Mouse (Mus musculus): ENCODE data around the gene Tcp10a. TPM values are rescaled to one million over a fixed set of nuclear protein-coding genes. Genes with fewer than 3 reads are reported as not detected.
"Not testable (repeated sequence)": the region's sequence is repeated elsewhere in the genome, so short reads cannot be mapped to it uniquely, and the experiment has no call there.

Tcp10a gene
- polyA plus RNA-seq, 1 experiment from 2014 or later = not detected

DNA sequence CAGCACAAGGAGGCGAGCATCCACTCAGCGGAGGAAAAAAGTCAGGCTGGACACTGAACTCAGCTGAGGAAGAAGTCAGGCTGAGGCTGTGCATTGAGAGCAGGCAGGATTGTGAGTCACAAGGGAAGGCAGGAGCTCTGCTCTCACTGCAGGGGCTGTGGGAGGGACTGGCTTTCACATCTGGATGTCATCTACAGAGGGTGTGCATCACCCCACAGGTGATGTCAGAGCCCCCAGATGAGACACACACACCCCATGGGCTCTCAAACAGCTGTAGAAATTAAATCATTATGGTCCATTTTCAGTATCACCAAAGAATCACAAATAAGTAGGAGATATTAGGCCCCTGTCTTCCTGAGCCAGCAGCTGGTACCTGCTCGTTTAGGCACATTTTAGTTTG, 60.9 kb downstream of the Tcp10a start, which contains the start of gene Unc93a2:
Gene Unc93a2, minus strand, starts transcription at position 101 of the 400 bp plus-strand sequence.
- H3K9ac ChIP-seq (replicated peaks; ENCODE audit: low read depth, low read length); H3K4me3 ChIP-seq (replicated peaks; ENCODE audit: low read length); H3K4me2 ChIP-seq (ENCODE audit: low read length); H3K27ac ChIP-seq (ENCODE audit: low read length); ATAC-seq; H3K4me1 ChIP-seq (replicated peaks; ENCODE audit: control insufficient read depth, insufficient read depth, low read length); H3K36me3 ChIP-seq (ENCODE audit: control insufficient read depth, insufficient read depth); H3K27me3 ChIP-seq (replicated peaks; ENCODE audit: control insufficient read depth, insufficient read depth, low read length); H3K9me3 ChIP-seq (ENCODE audit: control insufficient read depth, low read length): not testable (repeated sequence)
- 76% methylated on average over 3 of the region's 3 CpGs for WGBS

DNA sequence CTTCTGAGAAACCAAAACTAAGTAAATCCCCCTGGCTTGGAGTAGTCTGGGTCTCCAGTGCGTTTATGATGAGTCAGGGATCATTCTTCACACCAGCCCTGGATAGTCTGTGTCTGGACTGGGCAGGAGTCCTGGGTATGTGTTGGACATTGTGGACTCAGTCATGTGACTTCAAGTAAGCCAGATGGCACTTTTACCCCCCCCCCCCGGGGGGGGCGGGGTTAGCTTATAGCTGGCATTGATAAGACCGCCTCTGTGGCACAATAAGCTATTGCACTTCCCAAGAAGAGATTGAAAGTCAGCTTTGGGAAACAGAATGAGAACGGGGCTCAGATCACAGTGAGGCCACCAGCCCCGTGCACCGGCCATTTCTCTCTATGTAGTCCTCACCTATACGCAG, 61.6 kb downstream of the Tcp10a start:
- H3K27ac ChIP-seq (ENCODE audit: low read length); H3K4me1 ChIP-seq (replicated peaks; ENCODE audit: control insufficient read depth, insufficient read depth, low read length); H3K4me2 ChIP-seq (ENCODE audit: low read length); H3K9ac ChIP-seq (replicated peaks; ENCODE audit: low read depth, low read length); H3K36me3 ChIP-seq (ENCODE audit: control insufficient read depth, insufficient read depth); H3K4me3 ChIP-seq (replicated peaks; ENCODE audit: low read length); H3K27me3 ChIP-seq (replicated peaks; ENCODE audit: control insufficient read depth, insufficient read depth, low read length); ATAC-seq; H3K9me3 ChIP-seq (ENCODE audit: control insufficient read depth, low read length): not testable (repeated sequence)
- WGBS = 68% methylated on average over 8 of the region's 8 CpGs

DNA sequence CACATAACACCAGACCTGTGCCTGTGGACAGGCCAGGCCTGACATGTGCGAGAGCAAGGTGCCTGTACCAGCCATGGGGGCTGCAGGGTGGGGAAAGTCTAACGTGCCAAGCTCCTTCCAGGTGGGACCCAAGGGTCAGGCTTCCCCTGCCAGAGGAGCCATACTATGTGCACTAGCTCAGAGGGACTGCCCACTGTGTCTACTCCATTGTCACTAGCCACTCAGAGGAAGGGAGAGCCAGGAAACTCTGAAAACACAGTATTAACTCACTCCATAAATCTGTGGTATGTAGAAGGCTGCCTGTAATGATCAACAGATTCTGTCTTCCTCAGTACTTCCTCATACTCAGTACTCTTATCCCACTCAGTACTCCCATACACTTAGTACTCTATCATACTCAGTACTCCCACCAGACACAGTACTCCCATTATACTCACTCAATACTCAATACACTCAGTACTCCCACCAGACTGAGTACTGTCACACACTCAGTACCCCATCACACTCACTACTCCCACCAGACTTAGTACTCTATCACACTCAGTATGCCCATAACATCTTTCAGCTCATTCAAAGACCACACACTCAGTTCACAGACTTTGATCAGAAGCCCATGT, 64.0 kb downstream of the Tcp10a start:
- no CpG with 5 or more reads among the region's 2 CpGs for WGBS
- H3K9ac ChIP-seq (replicated peaks; ENCODE audit: low read depth, low read length); H3K4me1 ChIP-seq (replicated peaks; ENCODE audit: control insufficient read depth, insufficient read depth, low read length); H3K27ac ChIP-seq (ENCODE audit: low read length); H3K4me3 ChIP-seq (replicated peaks; ENCODE audit: low read length); ATAC-seq; H3K9me3 ChIP-seq (ENCODE audit: control insufficient read depth, low read length); H3K4me2 ChIP-seq (ENCODE audit: low read length); H3K27me3 ChIP-seq (replicated peaks; ENCODE audit: control insufficient read depth, insufficient read depth, low read length); H3K36me3 ChIP-seq (ENCODE audit: control insufficient read depth, insufficient read depth): not testable (repeated sequence)

DNA sequence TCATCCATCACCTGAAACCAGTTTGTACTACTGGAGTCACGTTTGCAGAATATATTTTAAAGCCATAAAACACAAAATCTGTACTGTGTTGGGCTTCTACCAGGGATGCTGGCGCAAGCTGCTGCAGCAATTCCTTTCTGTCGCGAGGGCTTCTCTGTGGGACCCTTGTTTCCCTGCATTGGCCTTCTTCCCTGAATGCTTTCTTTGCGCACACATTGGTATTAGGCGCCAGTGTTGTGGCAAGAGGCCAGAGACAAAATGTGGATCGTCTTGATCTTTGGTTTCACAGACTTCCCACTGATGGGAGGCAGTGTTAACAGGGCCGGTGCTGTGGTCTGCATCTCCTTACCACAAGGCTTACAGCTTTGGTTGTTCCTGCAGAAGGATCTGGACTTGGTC, 64.5 kb downstream of the Tcp10a start:
- not testable (repeated sequence) for H3K9me3 ChIP-seq (ENCODE audit: control insufficient read depth, low read length); H3K36me3 ChIP-seq (ENCODE audit: control insufficient read depth, insufficient read depth); H3K9ac ChIP-seq (replicated peaks; ENCODE audit: low read depth, low read length); H3K4me3 ChIP-seq (replicated peaks; ENCODE audit: low read length); H3K27me3 ChIP-seq (replicated peaks; ENCODE audit: control insufficient read depth, insufficient read depth, low read length); H3K4me1 ChIP-seq (replicated peaks; ENCODE audit: control insufficient read depth, insufficient read depth, low read length); H3K27ac ChIP-seq (ENCODE audit: low read length); H3K4me2 ChIP-seq (ENCODE audit: low read length); ATAC-seq
- WGBS = 59% methylated on average over 5 of the region's 8 CpGs

DNA sequence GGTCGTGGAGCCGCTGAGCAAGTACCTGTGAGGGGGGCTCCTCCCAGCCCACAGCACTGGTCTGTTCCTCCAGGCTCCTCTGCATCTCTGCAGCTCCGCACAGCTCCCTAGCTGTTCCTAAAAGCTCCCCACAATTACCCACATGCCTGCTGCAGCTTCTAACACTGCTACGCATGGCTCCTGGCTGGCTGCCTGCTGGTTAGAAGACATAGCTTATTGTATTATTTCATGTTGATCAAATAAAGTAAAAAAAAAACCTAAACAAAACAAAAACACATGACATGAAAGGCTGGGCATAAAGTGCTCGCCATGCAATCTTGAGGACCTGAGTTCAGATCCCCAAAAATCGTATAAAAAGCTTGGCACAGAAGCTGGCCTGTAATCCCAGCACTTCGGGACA, 65.5 kb downstream of the Tcp10a start:
- WGBS = 40% methylated on average over 7 of the region's 7 CpGs
- H3K27me3 ChIP-seq (replicated peaks; ENCODE audit: control insufficient read depth, insufficient read depth, low read length); H3K36me3 ChIP-seq (ENCODE audit: control insufficient read depth, insufficient read depth); H3K9ac ChIP-seq (replicated peaks; ENCODE audit: low read depth, low read length); H3K4me3 ChIP-seq (replicated peaks; ENCODE audit: low read length); H3K4me2 ChIP-seq (ENCODE audit: low read length); H3K27ac ChIP-seq (ENCODE audit: low read length); H3K4me1 ChIP-seq (replicated peaks; ENCODE audit: control insufficient read depth, insufficient read depth, low read length); H3K9me3 ChIP-seq (ENCODE audit: control insufficient read depth, low read length): not testable (repeated sequence)
- ATAC-seq = 0 out of 2 replicates have a peak, but pooled peaks have one; percentile 33

DNA sequence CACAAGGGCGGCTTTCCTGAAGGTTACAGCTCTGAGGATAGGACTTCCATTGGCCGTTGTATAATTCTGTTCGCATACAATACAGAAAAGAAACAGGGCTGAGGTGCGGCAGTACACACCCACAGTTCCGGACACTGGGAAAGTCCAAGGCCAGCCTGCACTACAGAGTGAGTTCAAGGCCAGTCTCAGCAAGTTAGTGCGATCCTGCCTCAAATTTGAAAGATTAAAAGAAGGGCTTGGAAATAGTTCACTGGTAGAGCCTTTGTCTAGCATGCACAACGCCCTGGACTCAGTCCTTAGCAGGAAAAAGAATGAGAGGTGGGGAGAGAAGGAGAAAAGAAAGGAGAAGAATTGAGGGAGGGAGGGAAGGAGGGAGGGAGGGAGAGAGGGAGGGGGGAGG, 70.7 kb downstream of the Tcp10a start:
- WGBS = 88% methylated on average over 7 of the region's 7 CpGs
- not testable (repeated sequence) for H3K9ac ChIP-seq (replicated peaks; ENCODE audit: low read depth, low read length); ATAC-seq; H3K4me1 ChIP-seq (replicated peaks; ENCODE audit: control insufficient read depth, insufficient read depth, low read length); H3K27ac ChIP-seq (ENCODE audit: low read length); H3K4me3 ChIP-seq (replicated peaks; ENCODE audit: low read length); H3K36me3 ChIP-seq (ENCODE audit: control insufficient read depth, insufficient read depth); H3K4me2 ChIP-seq (ENCODE audit: low read length); H3K27me3 ChIP-seq (replicated peaks; ENCODE audit: control insufficient read depth, insufficient read depth, low read length); H3K9me3 ChIP-seq (ENCODE audit: control insufficient read depth, low read length)

Other genes starting within 250 kb of the Tcp10a start
- gene Rps6ka2, start 154.5 kb upstream of the Tcp10a start, polyA plus RNA-seq (2015; fragmentation: Nextera tagmentation; extraction: Ambion mirVana) = 23.8 and 24.0 TPM in 2 replicates
- gene Ttll2, start 28.1 kb downstream of the Tcp10a start, polyA plus RNA-seq (2015; fragmentation: Nextera tagmentation; extraction: Ambion mirVana) = 0.15 TPM in 1 of 2 replicates, not detected in the other
- gene Gm49630, start 47.3 kb downstream of the Tcp10a start, polyA plus RNA-seq (2015; fragmentation: Nextera tagmentation; extraction: Ambion mirVana) = not detected in 2 replicates
- gene Unc93a2, start 60.8 kb downstream of the Tcp10a start, polyA plus RNA-seq (2015; fragmentation: Nextera tagmentation; extraction: Ambion mirVana) = 0.14 TPM in 1 of 2 replicates, not detected in the other

Measured in forebrain, embryonic 16.5 days (tissue).